Mouse (Mus musculus): Measurements from ENCODE around the gene Vcan. TPM values are rescaled to one million over a fixed set of nuclear protein-coding genes. Genes with fewer than 3 reads are reported as not detected.

Gene Vcan
- polyA plus RNA-seq, 1 experiment from 2014 or later, result 10.0 TPM

DNA sequence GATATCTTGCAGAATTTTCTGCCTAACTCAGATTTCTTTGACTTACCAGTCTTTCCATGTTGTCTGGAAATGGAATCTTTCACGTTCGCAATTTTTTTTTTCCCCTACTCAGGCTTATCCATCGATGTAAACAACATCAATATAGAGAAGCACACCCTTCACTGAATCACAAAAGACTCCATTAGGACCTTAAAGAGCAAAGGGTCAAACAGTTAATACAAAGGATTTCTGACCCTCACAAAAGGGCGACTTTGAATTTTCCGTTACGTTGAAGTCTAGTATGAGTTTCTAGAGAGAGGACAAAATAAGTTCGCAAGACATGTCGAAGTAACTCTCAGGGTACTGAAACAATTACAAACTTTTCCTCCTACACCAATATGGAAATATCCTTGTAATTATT lies 892 bp upstream of the Vcan start:
- peak overlapping the region; percentile 98 for H3K4me2 ChIP-seq (replicated peaks; ENCODE audit: low read depth)
- WGBS, result 54% methylated on average over 8 of the region's 8 CpGs
- H3K9me3 ChIP-seq (ENCODE audit: control insufficient read depth, low read length), result no peaks in the 10 kb centered on the region
- H3K9ac ChIP-seq (ENCODE audit: low read length), result no peak overlapping the region
- DNase-seq (ENCODE audit: low spot score) (no peak), ATAC-seq (ENCODE audit: low FRiP score, low TSS enrichment) (no peak)
- H3K27me3 ChIP-seq (ENCODE audit: control insufficient read depth, insufficient read depth, low read length), result no peaks in the 10 kb centered on the region
- TF ChIP-seq CTCF (IDR thresholded peaks at IDR 0.05; ENCODE audit: low read depth) (no peak), EP300 (optimal IDR thresholded peaks at IDR 0.05) (no peak)
- H3K27ac ChIP-seq (replicated peaks), result no peak overlapping the region
- no peak overlapping the region for H3K4me3 ChIP-seq (ENCODE audit: low read depth, low read length)
- H3K4me1 ChIP-seq (replicated peaks; ENCODE audit: control insufficient read depth, insufficient read depth), result peaks cover 2% of the 10 kb centered on the region
- H3K36me3 ChIP-seq (ENCODE audit: control insufficient read depth, insufficient read depth, low read length), result no peaks in the 10 kb centered on the region

DNA sequence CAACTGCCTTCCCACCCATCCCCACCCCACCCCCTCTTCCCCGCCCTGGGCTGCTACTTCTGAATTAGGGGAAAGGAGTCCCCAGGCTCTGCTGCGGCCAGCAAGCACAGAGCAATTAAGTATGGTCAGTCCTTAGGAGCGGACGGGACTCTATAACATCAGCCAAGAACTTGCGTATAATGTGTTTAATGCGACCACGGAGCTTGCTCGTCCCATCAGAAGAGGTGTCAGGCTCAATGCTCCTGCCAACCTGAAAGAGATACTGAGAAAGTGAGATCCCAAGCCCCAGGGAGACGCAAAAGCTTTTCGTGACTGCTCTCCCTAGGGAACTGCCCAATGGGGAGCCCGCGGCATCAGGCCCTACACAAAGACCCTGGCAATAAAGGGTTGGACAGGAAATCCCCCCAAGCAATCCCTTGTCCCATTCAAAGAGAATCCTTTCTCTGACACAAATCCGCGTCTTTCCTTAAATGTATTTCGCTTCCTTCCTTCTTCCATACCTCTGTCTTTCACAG lies 434 bp upstream of the Vcan start:
- H3K36me3 ChIP-seq (ENCODE audit: control insufficient read depth, insufficient read depth, low read length), result no peaks in the 10 kb centered on the region
- no peak for TF ChIP-seq CTCF (IDR thresholded peaks at IDR 0.05; ENCODE audit: low read depth)
- TF ChIP-seq EP300 (optimal IDR thresholded peaks at IDR 0.05), result no peak
- H3K4me1 ChIP-seq (replicated peaks; ENCODE audit: control insufficient read depth, insufficient read depth), result peaks cover 2% of the 10 kb centered on the region
- DNase-seq (ENCODE audit: low spot score), result no peak
- peak overlapping the region; percentile 61 for H3K9ac ChIP-seq (ENCODE audit: low read length)
- H3K4me2 ChIP-seq (replicated peaks; ENCODE audit: low read depth), result peak overlapping the region; percentile 98
- 12% methylated on average over 15 of the region's 15 CpGs for WGBS
- H3K27ac ChIP-seq (replicated peaks), result no peak overlapping the region
- ATAC-seq (ENCODE audit: low FRiP score, low TSS enrichment), result no peak
- H3K27me3 ChIP-seq (ENCODE audit: control insufficient read depth, insufficient read depth, low read length), result no peaks in the 10 kb centered on the region
- H3K4me3 ChIP-seq (ENCODE audit: low read depth, low read length), result peak overlapping the region; percentile 60
- H3K9me3 ChIP-seq (ENCODE audit: control insufficient read depth, low read length), result no peaks in the 10 kb centered on the region

DNA sequence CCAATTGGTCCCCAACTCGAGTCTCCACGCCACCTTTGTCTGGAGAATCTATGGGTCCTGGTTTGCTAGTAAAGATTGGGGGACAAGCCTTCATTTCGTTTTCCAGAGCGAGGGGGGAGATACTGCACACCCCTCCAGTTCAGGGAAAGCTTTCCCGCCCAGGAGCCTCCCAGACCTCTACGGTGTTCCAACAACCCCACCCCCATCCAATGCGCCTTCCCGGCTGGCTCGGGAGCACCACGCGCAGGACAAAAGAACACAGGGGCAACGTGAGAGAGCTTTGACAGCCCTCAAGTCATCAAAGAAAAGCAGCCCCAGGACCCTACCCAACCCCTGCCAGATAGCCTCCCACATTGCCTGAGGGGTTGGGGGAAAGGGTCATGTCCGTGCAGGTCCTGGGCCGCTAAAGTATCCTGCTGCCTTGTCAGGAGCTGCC lies 1.2 kb downstream of the Vcan start:
- no peaks in the 10 kb centered on the region for H3K27me3 ChIP-seq (ENCODE audit: control insufficient read depth, insufficient read depth, low read length)
- peak overlapping the region; percentile 61 for H3K9ac ChIP-seq (ENCODE audit: low read length)
- H3K9me3 ChIP-seq (ENCODE audit: control insufficient read depth, low read length), result no peaks in the 10 kb centered on the region
- ATAC-seq (ENCODE audit: low FRiP score, low TSS enrichment), result peak; percentile 47; the same call in 1 of the 2 replicates
- peak overlapping the region; percentile 60 for H3K4me3 ChIP-seq (ENCODE audit: low read depth, low read length)
- TF ChIP-seq CTCF (IDR thresholded peaks at IDR 0.05; ENCODE audit: low read depth) (0 out of 2 replicates have a peak, but pooled peaks have one; percentile 7), EP300 (optimal IDR thresholded peaks at IDR 0.05) (no peak)
- DNase-seq (ENCODE audit: low spot score), result peak; percentile 59
- H3K4me1 ChIP-seq (replicated peaks; ENCODE audit: control insufficient read depth, insufficient read depth), result peaks cover 2% of the 10 kb centered on the region
- no peaks in the 10 kb centered on the region for H3K36me3 ChIP-seq (ENCODE audit: control insufficient read depth, insufficient read depth, low read length)
- H3K27ac ChIP-seq (replicated peaks), result peak overlapping the region; percentile 53
- WGBS, result 0% methylated on average over 14 of the region's 14 CpGs
- H3K4me2 ChIP-seq (replicated peaks; ENCODE audit: low read depth), result peak overlapping the region; percentile 98

DNA sequence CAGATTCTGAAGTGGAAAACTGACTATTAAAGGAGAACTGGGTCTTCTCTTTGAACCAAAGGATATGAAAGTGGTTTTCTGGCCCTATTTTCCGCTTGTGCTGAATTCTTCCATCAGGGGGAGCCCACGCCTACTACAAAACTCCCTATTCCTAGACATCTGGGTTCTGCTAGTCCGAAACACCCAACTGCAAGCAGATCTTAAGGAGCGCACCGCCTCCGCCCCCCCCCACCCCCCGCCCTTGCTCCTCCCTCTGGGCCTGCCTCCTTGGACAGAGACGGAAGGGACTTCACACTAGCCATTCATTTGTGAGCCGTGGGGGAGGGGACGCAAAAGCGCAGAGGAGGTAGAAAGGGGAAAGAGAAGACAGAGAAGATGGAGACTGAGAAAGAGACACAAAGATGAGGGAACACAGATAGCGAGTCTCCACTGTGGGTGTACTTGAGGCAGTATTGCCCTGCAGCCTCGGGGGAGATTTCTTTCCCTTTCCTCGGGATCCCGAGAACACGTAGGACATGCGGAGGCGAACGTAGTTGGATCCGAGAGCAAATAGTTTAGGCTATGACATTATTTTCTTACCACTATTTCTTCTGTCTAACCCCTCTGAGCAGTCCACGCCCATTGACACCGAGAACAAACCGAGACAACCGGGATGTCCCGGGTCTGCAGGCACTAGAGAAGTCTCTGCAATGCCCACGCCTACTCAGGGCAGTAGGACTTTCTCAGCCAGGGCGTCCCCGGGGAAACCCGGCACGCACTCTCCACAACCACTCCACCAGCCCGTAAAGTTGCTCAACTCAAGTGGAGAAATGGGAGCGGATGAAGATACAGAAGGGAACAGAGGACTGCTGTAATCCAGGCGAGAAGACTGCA lies 1.8 kb downstream of the Vcan start:
- H3K4me1 ChIP-seq (replicated peaks; ENCODE audit: control insufficient read depth, insufficient read depth), result peaks cover 2% of the 10 kb centered on the region
- H3K27ac ChIP-seq (replicated peaks), result peak overlapping the region; percentile 88
- H3K27me3 ChIP-seq (ENCODE audit: control insufficient read depth, insufficient read depth, low read length), result no peaks in the 10 kb centered on the region
- peak; percentile 87 for DNase-seq (ENCODE audit: low spot score)
- under 1% methylated on average over 33 of the region's 33 CpGs for WGBS
- H3K36me3 ChIP-seq (ENCODE audit: control insufficient read depth, insufficient read depth, low read length), result no peaks in the 10 kb centered on the region
- H3K4me2 ChIP-seq (replicated peaks; ENCODE audit: low read depth), result peak overlapping the region; percentile 98
- H3K4me3 ChIP-seq (ENCODE audit: low read depth, low read length), result peak overlapping the region; percentile 60
- peak; percentile 76 for TF ChIP-seq CTCF (IDR thresholded peaks at IDR 0.05; ENCODE audit: low read depth)
- no peak for TF ChIP-seq EP300 (optimal IDR thresholded peaks at IDR 0.05)
- ATAC-seq (ENCODE audit: low FRiP score, low TSS enrichment), result peak; percentile 90
- H3K9me3 ChIP-seq (ENCODE audit: control insufficient read depth, low read length), result no peaks in the 10 kb centered on the region
- H3K9ac ChIP-seq (ENCODE audit: low read length), result peak overlapping the region; percentile 63

DNA sequence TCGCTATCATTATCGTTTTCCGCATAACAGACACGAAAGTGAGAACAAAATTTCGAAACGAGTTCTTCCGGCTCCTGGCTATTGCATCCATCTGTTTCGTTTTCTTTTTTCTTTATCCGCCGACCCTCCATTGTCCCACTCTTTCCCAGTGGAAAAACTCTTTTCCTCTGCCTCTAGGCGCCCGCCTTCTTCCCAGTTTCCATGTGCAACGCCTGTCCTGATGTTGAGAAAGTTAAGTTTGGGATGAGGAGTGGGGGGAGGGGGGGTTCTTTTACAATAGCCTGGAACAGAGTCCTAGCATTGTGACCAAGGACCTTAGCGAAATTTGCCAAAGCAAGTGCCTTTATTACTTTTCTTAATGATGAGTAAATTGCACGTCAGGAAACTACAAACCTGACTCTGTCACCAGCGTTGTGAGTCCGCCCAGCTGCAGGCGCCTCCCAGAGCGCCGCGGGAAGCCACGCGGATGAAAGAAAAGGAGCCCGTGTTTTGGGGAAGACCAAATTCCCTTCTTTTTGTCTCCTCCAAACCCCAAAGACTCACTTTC lies 2.5 kb downstream of the Vcan start:
- Histone ChIP-seq H3K4me3 (ENCODE audit: low read depth, low read length) (peak overlapping the region; percentile 60), H3K4me1 (replicated peaks; ENCODE audit: control insufficient read depth, insufficient read depth) (peaks cover 2% of the 10 kb centered on the region), H3K9me3 (ENCODE audit: control insufficient read depth, low read length) (no peaks in the 10 kb centered on the region), H3K36me3 (ENCODE audit: control insufficient read depth, insufficient read depth, low read length) (no peaks in the 10 kb centered on the region), H3K27me3 (ENCODE audit: control insufficient read depth, insufficient read depth, low read length) (no peaks in the 10 kb centered on the region), H3K27ac (replicated peaks) (peak overlapping the region; percentile 88), H3K9ac (ENCODE audit: low read length) (peak overlapping the region; percentile 63), H3K4me2 (replicated peaks; ENCODE audit: low read depth) (peak overlapping the region; percentile 98)
- DNase-seq (ENCODE audit: low spot score) (peak; percentile 17), ATAC-seq (ENCODE audit: low FRiP score, low TSS enrichment) (no peak)
- TF ChIP-seq CTCF (IDR thresholded peaks at IDR 0.05; ENCODE audit: low read depth) (no peak), EP300 (optimal IDR thresholded peaks at IDR 0.05) (no peak)
- under 1% methylated on average over 24 of the region's 24 CpGs for whole genome bisulfite sequencing
